Mouse (Mus musculus) G1E (cell line): ENCODE results near the gene Fam3c. TPM values are rescaled to one million over a fixed set of nuclear protein-coding genes. Genes with fewer than 3 reads are reported as not detected.

Experiments
- ATAC-seq: 2 replicates; pipeline ENCODE4 v1.8.0; 2016; ENCODE audit warnings: mild to moderate bottlenecking; ENCODE audit not compliant: insufficient number of reproducible peaks, poor library complexity, low FRiP score, severe bottlenecking; ENCODE audit errors: extremely low read depth
- DNase-seq: peaks from one replicate; pipeline ENCODE4 v3.0.0; 2012; ENCODE audit warnings: low spot score
- H3K27me3 ChIP-seq: 2 replicates; pipeline ENCODE4 v1.6.1; 2012; ENCODE audit warnings: mild to moderate bottlenecking, low read length, inconsistent platforms; ENCODE audit not compliant: insufficient read depth
- H3K36me3 ChIP-seq: replicated peaks from 2 replicates; pipeline ENCODE3; 2012; ENCODE audit warnings: mild to moderate bottlenecking, inconsistent platforms
- H3K4me1 ChIP-seq: 2 replicates; pipeline ENCODE4 v1.6.1; 2012; ENCODE audit warnings: low read depth, low read length, inconsistent platforms, mixed read lengths; ENCODE audit not compliant: insufficient read depth
- H3K4me3 ChIP-seq: 2 replicates; pipeline ENCODE4 v1.5.1; 2012; ENCODE audit warnings: low read depth, mild to moderate bottlenecking, inconsistent platforms, low read length, moderate library complexity, mixed read lengths
- H3K9me3 ChIP-seq: replicated peaks from 2 replicates; pipeline ENCODE4 v1.6.1; 2012; ENCODE audit warnings: inconsistent platforms
- CTCF ChIP-seq: IDR thresholded peaks from 2 replicates; pipeline ENCODE4 v1.5.1; 2012; ENCODE audit warnings: low read depth, low read length, inconsistent platforms, mixed read lengths
- GATA1 ChIP-seq: IDR thresholded peaks from 2 replicates; pipeline ENCODE4 v1.6.1; 2012; ENCODE audit warnings: borderline replicate concordance, low read length, inconsistent platforms, mixed read lengths
- GATA2 ChIP-seq: IDR thresholded peaks from 2 replicates; pipeline ENCODE4 v1.6.1; 2012; ENCODE audit warnings: low read depth, low read length, inconsistent platforms, borderline replicate concordance
- POLR2AphosphoS5 ChIP-seq: IDR thresholded peaks from 2 replicates; pipeline ENCODE4 v1.6.1; 2012; ENCODE audit warnings: low read depth, low read length, inconsistent platforms; ENCODE audit not compliant: insufficient replicate concordance
- TAL1 ChIP-seq: conservative IDR thresholded peaks from 2 replicates; pipeline ENCODE4 v1.6.1; 2012; ENCODE audit warnings: low read depth, low read length, inconsistent platforms, mixed read lengths
- polyA plus RNA-seq: library from polyadenylated mRNA; stranded (reverse); fragments of >175 nt; gene quantifications from 2 replicates; pipeline ENCODE4 v1.2.3, GENCODE M21; 2012
- total RNA-seq, 2 experiments: library from RNA; stranded (forward) in 1 of 2; stranded (reverse) in 1 of 2; fragments of 200-1000 nt in 1 of 2; fragments of >200 nt in 1 of 2; fragmentation: Nextera tagmentation in 1 of 2; gene quantifications; 2 replicates each; pipeline ENCODE4 v1.2.3; 2014 to 2017

The Fam3c gene
- total and polyA plus RNA-seq, 3 experiments, result 3.3 to 20.6 (median 8.5) TPM

DNA sequence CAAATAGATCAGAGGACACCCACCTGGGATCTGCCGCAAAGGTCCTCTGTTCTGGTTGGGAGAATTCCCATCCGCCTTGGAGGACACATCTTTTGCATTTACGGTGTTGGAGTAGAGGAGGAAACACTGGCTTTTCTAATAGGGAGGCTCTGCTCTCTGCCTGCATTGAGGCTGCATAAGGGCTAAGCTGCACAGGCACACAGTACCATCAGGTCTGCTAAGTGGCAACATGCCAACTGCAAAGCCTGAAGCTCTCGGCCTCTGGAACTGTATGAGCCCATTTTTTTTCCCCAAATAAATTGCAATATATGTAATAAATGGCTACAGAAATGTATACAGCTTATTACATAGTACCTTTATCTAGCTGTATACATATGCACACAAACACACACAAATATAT lies 7.9 kb downstream of the Fam3c start:
- no peak overlapping the region for H3K4me3 ChIP-seq
- H3K27me3 ChIP-seq, result no peaks in the 10 kb centered on the region

DNA sequence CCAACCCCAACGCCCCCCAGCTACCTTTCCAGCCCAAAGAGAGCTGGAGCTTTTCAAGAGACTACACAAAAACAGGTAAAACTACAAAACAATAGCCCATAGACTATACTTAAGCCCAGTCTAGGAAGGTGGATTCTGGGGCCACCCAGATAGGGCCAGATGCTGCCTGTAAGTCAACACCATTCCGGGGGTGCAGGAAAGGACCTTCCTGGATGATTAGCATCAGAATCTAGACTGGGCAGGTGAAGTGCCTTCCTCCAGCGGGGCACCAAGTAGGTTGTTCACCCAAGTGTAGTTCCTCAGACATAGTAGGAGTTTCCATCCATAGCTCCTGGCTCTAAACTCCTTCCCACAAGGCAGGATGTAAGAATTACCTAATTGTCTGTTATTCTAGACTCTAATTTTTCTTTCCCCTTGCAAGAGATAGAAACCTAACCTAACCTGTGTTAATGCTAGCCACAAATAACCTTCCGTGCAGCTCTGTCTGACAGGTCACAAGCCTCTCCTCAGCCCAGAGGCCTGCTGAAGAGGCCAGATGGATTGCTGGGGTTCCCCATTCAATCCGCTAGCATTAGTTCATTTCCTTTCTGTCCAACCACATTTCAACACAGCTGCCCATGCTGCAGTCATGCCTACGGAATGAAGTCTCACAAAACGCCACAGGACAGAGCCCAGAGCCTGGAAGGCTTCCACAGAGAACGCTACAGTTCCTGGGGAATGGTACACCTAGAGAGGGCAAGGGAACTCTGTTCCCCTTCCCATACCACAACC lies 8.7 kb downstream of the Fam3c start:
- no peak overlapping the region for H3K4me3 ChIP-seq
- no peak for ATAC-seq

More for the DNA sequence above, 7.9 kb downstream of the Fam3c start:
- ATAC-seq (no peak), DNase-seq (no peak)
- H3K9me3 ChIP-seq, result no peaks in the 10 kb centered on the region
- peaks cover 26% of the 10 kb centered on the region for H3K4me1 ChIP-seq
- TF ChIP-seq GATA1 (no peak), CTCF (no peak), TAL1 (no peak), GATA2 (no peak), POLR2AphosphoS5 (no peak)
- peaks cover 8% of the 10 kb centered on the region for H3K36me3 ChIP-seq

DNA sequence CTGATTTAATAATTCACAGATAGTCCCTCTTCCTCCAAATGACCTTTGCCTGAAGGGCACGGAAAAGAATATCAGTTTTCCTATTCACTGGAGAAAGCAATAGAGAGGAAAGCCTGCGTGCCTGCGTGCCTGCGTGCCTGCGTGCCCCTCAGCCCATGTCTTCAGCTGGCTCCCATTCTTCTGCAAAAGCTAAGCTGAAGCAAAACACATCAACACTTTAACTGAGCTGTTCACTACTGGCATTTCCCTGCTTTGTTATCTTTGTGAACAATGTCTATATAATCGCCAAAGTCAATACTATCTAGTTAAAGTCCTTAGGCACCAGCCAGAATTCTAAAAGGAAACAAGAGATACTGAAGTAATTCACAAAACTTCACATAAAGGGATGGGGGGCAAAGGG lies 11.6 kb downstream of the Fam3c start:
- Histone ChIP-seq H3K9me3 (no peaks in the 10 kb centered on the region), H3K27me3 (no peaks in the 10 kb centered on the region), H3K36me3 (peaks cover 20% of the 10 kb centered on the region), H3K4me1 (peaks cover 19% of the 10 kb centered on the region), H3K4me3 (no peak overlapping the region)
- no peak for TF ChIP-seq GATA2
- no peak for DNase-seq
- no peak for ATAC-seq

More for the DNA sequence above, 8.7 kb downstream of the Fam3c start:
- no peak for TF ChIP-seq POLR2AphosphoS5
- TF ChIP-seq GATA1, result no peak
- no peak for TF ChIP-seq CTCF
- no peak for TF ChIP-seq GATA2
- Histone ChIP-seq H3K4me1 (peaks cover 26% of the 10 kb centered on the region), H3K9me3 (no peaks in the 10 kb centered on the region), H3K27me3 (no peaks in the 10 kb centered on the region), H3K36me3 (peaks cover 8% of the 10 kb centered on the region)
- no peak for DNase-seq

GRCm38 (mm10) chr6:22343706-22344105 lies 12.3 kb downstream of the Fam3c start:
- TF ChIP-seq TAL1 (no peak), CTCF (no peak), GATA2 (no peak), POLR2AphosphoS5 (no peak), GATA1 (no peak)
- Histone ChIP-seq H3K4me3 (no peak overlapping the region), H3K27me3 (peaks cover under 1% of the 10 kb centered on the region; the same call in 1 of the 2 replicates), H3K36me3 (peaks cover 22% of the 10 kb centered on the region), H3K4me1 (peaks cover 17% of the 10 kb centered on the region), H3K9me3 (no peaks in the 10 kb centered on the region)
- DNase-seq, result no peak
- no peak for ATAC-seq

DNA sequence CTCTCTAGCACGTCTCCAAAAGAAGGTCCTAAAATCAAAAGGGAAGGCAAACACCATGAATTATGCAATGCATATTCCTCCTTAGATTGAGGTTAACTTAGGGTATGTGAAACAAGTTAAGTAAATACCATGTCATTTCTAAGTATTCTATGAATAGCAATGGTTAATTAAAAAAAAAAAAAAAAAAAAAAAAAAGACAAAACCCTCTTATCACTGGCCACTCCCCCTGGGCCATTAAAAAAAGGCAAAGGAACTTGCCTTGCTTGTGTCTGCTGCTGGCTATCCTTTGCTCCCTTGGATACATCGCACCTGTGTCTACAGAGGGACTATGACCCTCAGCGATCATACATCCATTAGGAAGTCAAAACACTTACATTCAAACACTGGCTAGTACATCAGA lies 12.8 kb downstream of the Fam3c start:
- no peak for TF ChIP-seq CTCF
- TF ChIP-seq GATA1, result no peak
- ATAC-seq (no peak), DNase-seq (no peak)
- H3K36me3 ChIP-seq, result peaks cover 24% of the 10 kb centered on the region
- peaks cover 3% of the 10 kb centered on the region; the same call in 1 of the 2 replicates for H3K27me3 ChIP-seq
- H3K4me3 ChIP-seq, result no peak overlapping the region
- peaks cover 17% of the 10 kb centered on the region for H3K4me1 ChIP-seq
- no peaks in the 10 kb centered on the region for H3K9me3 ChIP-seq

DNA sequence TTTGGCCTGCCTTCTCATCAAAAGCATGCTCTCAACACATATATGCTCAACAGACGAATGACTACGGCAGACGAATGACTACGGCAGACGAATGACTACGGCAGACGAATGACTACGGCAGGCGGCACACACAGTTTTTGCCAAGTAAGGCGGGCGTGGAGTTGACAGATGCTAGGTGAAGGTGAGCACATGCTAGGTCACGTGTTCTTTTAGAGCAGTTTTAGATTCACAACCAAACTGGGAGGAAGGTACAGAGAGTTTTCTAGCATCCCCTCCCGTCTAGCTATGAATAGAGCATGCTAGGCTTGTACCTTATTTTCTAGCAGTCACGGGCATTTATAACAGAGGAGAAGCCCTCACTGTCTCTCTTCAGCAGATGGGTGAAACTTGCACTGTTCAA lies 15.3 kb downstream of the Fam3c start:
- Histone ChIP-seq H3K4me1 (peaks cover 14% of the 10 kb centered on the region), H3K4me3 (no peak overlapping the region), H3K27me3 (peaks cover 7% of the 10 kb centered on the region), H3K9me3 (no peaks in the 10 kb centered on the region), H3K36me3 (peaks cover 24% of the 10 kb centered on the region)
- TF ChIP-seq POLR2AphosphoS5 (no peak), TAL1 (no peak), GATA2 (no peak), CTCF (no peak), GATA1 (no peak)
- no peak for DNase-seq
- no peak for ATAC-seq
